ENCODE assay signal across 8 mouse cellular contexts in genomic region chr7:140942341-140942740, GRCm38 (mm10). TPM values are rescaled to one million over a fixed set of nuclear protein-coding genes. Genes with fewer than 3 reads are reported as not detected.
DNase-seq lines count a peak whose midpoint lies in the region; ATAC-seq and TF ChIP-seq lines count a peak whose summit lies in the region.

No protein-coding gene starts in this region.

- H3K4me2 ChIP-seq in forebrain, postnatal 0 days (ENCODE audit: low read depth), result peak overlapping the region; percentile 60
- H3K4me2 ChIP-seq in liver, embryonic 14.5 days (ENCODE audit: low read depth), result peak overlapping the region; percentile 65

- no peak overlapping the region for H3K27ac ChIP-seq in forebrain, postnatal 0 days (ENCODE audit: low read depth, low read length)
- peak overlapping the region; percentile 53; the same call in 1 of the 2 replicates for H3K27ac ChIP-seq in liver, embryonic 14.5 days

- H3K36me3 ChIP-seq in C2C12 (ENCODE audit: control insufficient read depth, insufficient read depth), result peaks cover 9% of the 10 kb centered on the region
- no peaks in the 10 kb centered on the region for H3K36me3 ChIP-seq in forebrain, postnatal 0 days (ENCODE audit: insufficient read depth)
- H3K36me3 ChIP-seq in liver, embryonic 14.5 days (replicated peaks; ENCODE audit: control insufficient read depth, insufficient read depth, low read depth), result no peaks in the 10 kb centered on the region; the same call in 1 of the 2 replicates

- H3K27me3 ChIP-seq in C2C12 (ENCODE audit: control insufficient read depth, insufficient read depth, insufficient read length), result no peaks in the 10 kb centered on the region
- no peaks in the 10 kb centered on the region for H3K27me3 ChIP-seq in forebrain, postnatal 0 days (ENCODE audit: insufficient read depth, low read length)
- H3K27me3 ChIP-seq in liver, embryonic 14.5 days (ENCODE audit: control insufficient read depth, insufficient read depth, low read length), result no peaks in the 10 kb centered on the region; the same call in 1 of the 2 replicates

- no peak for ATAC-seq in forebrain, postnatal 0 days
- no peak for ATAC-seq in liver, embryonic 14.5 days (ENCODE audit: insufficient read depth)
- no peak for ATAC-seq in CD4-positive, CD25-positive, alpha-beta regulatory T cell, adult 4 months

- no peak for TF ChIP-seq EP300 in liver, embryonic 14.5 days (IDR thresholded peaks at IDR 0.05; ENCODE audit: low read depth)

- H3K9ac ChIP-seq in forebrain, postnatal 0 days, result peak overlapping the region; percentile 51
- no peak overlapping the region; the same call in 1 of the 2 replicates for H3K9ac ChIP-seq in liver, embryonic 14.5 days (replicated peaks)

- peak overlapping the region; percentile 48 for H3K4me3 ChIP-seq in C2C12 (ENCODE audit: insufficient read depth, poor library complexity, severe bottlenecking)
- peak overlapping the region; percentile 46; the same call in 1 of the 2 replicates for H3K4me3 ChIP-seq in forebrain, postnatal 0 days (ENCODE audit: low read depth, low read length)
- peak overlapping the region; percentile 55 to 79 for H3K4me3 ChIP-seq in liver, embryonic 14.5 days (ENCODE audit: insufficient read depth in 1 of 2, low read depth in 2 of 2, low read length in 2 of 2)

- H3K9me3 ChIP-seq in forebrain, postnatal 0 days (ENCODE audit: low read length), result no peaks in the 10 kb centered on the region
- H3K9me3 ChIP-seq in liver, embryonic 14.5 days (ENCODE audit: control insufficient read depth, low read length), result no peaks in the 10 kb centered on the region

- DNase-seq in adrenal gland, postnatal 14 days, result peak; percentile 40
- no peak for DNase-seq in adrenal gland, adult 8-10 months
- no peak for DNase-seq in forebrain, postnatal 0 days
- no peak for DNase-seq in liver, embryonic 14.5 days (ENCODE audit: low read depth in 3 of 3, low spot score in 3 of 3)
- no peak for DNase-seq in frontal cortex, postnatal 14 days (ENCODE audit: low spot score in 2 of 2)
- DNase-seq in thymus, postnatal 4 days, result no peak

- 64% methylated on average over 9 of the region's 9 CpGs for WGBS in forebrain, postnatal 0 days
- 49% methylated on average over 9 of the region's 9 CpGs for WGBS in liver, embryonic 14.5 days (ENCODE audit: insufficient replicate concordance)

- no peaks in the 10 kb centered on the region; the same call in 1 of the 2 replicates for H3K4me1 ChIP-seq in forebrain, postnatal 0 days (ENCODE audit: insufficient read depth)
- H3K4me1 ChIP-seq in liver, embryonic 14.5 days (replicated peaks; ENCODE audit: control insufficient read depth in 2 of 2, insufficient read depth in 2 of 2, low read length in 1 of 2), result peaks cover 0 to 18% of the 10 kb centered on the region in 2 experiments; a peak in 2 of 4 replicates

- TF ChIP-seq CTCF in C2C12 (IDR thresholded peaks at IDR 0.05; ENCODE audit: control insufficient read depth, insufficient read depth, insufficient read length), result no peak
- no peak for TF ChIP-seq CTCF in forebrain, postnatal 0 days (IDR thresholded peaks at IDR 0.05; ENCODE audit: low read depth)
- no peak for TF ChIP-seq CTCF in liver, embryonic 14.5 days (IDR thresholded peaks at IDR 0.05; ENCODE audit: low read depth)

- H3K79me2 ChIP-seq in C2C12 (ENCODE audit: control insufficient read depth, insufficient read depth), result no peaks in the 10 kb centered on the region

- no peaks in the 10 kb centered on the region for H3K79me3 ChIP-seq in C2C12 (ENCODE audit: low read depth)

- H3ac ChIP-seq in C2C12 (ENCODE audit: control insufficient read depth, insufficient read length, low read depth), result peak overlapping the region; percentile 80

TF ChIP-seq in C2C12, 6 proteins besides CTCF, POLR2A, EP300 and RAD21:
- TF ChIP-seq FOSL1 (IDR thresholded peaks at IDR 0.05; ENCODE audit: insufficient read depth, low read length, poor library complexity, severe bottlenecking) (no peak), MAX (IDR thresholded peaks at IDR 0.05) (no peak), MYOD1 (IDR thresholded peaks at IDR 0.05; ENCODE audit: control insufficient read depth, insufficient read length, low read depth) (no peak), MYOG (IDR thresholded peaks at IDR 0.05; ENCODE audit: control insufficient read depth, extremely low read depth, insufficient read length) (no peak), CEBPB (IDR thresholded peaks at IDR 0.05; ENCODE audit: low read depth) (no peak), USF1 (IDR thresholded peaks at IDR 0.05; ENCODE audit: low read depth) (no peak)

RNA-seq across cellular contexts. Expression of gene Pgghg, which starts 1.1 kb away (rescaled TPM):
- 26.9 and 28.9 TPM in 2 replicates for total RNA-seq in adrenal gland, postnatal 14 days (2021)
- 10 to 100 TPM; 37.1 to 69.0 (median 52.9) TPM for total RNA-seq in adrenal gland, adult 8-10 months (2022)
- 12.2 TPM for polyA plus RNA-seq in C2C12 (2012; fragmentation: generic; extraction: Trizol)
- total RNA-seq in forebrain, postnatal 0 days (2014; rRNA removed), result 7.2 and 8.5 TPM in 2 replicates
- 4.7 and 5.3 TPM in 2 replicates for polyA plus RNA-seq in forebrain, postnatal 0 days (2015; fragmentation: Nextera tagmentation; extraction: Ambion mirVana)
- polyA plus RNA-seq in liver, embryonic 14.5 days (2012; rRNA removed), result 7.2 TPM in 2 replicates
- 4.5 and 4.9 TPM in 2 replicates for polyA plus RNA-seq in liver, embryonic 14.5 days (2014; fragmentation: Nextera tagmentation; extraction: Ambion mirVana)
- 10 to 100 TPM; 15.1 to 30.9 TPM for polyA plus RNA-seq in CD4-positive, CD25-positive, alpha-beta regulatory T cell, adult 4 months (2017; shearing (Covaris generic))

RNA-seq across cellular contexts. Expression of gene Ifitm5, which starts 7.8 kb away (rescaled TPM):
- total RNA-seq in adrenal gland, postnatal 14 days (2021), result 0.63 and 1.4 TPM in 2 replicates
- total RNA-seq in adrenal gland, adult 8-10 months (2022), result 1 to 10 TPM; 1.1 to 2.7 (median 1.9) TPM
- polyA plus RNA-seq in C2C12 (2012; fragmentation: generic; extraction: Trizol), result 0.44 TPM
- total RNA-seq in forebrain, postnatal 0 days (2014; rRNA removed), result 0.86 TPM in 1 of 2 replicates, not detected in the other
- polyA plus RNA-seq in forebrain, postnatal 0 days (2015; fragmentation: Nextera tagmentation; extraction: Ambion mirVana), result 0.28 and 0.45 TPM in 2 replicates
- 0.17 and 0.33 TPM in 2 replicates for polyA plus RNA-seq in liver, embryonic 14.5 days (2012; rRNA removed)
- 0.30 and 0.32 TPM in 2 replicates for polyA plus RNA-seq in liver, embryonic 14.5 days (2014; fragmentation: Nextera tagmentation; extraction: Ambion mirVana)
- not detected for polyA plus RNA-seq in CD4-positive, CD25-positive, alpha-beta regulatory T cell, adult 4 months (2017; shearing (Covaris generic))

RNA-seq across cellular contexts. Expression of gene Gm45717, which starts 13.4 kb away (rescaled TPM):
- total RNA-seq in adrenal gland, postnatal 14 days (2021), result 1.1 TPM in 1 of 2 replicates, not detected in the other
- total RNA-seq in adrenal gland, adult 8-10 months (2022), result not detected
- polyA plus RNA-seq in C2C12 (2012; fragmentation: generic; extraction: Trizol), result not detected
- total RNA-seq in forebrain, postnatal 0 days (2014; rRNA removed), result not detected in 2 replicates
- not detected in 2 replicates for polyA plus RNA-seq in forebrain, postnatal 0 days (2015; fragmentation: Nextera tagmentation; extraction: Ambion mirVana)
- not detected in 2 replicates for polyA plus RNA-seq in liver, embryonic 14.5 days (2012; rRNA removed)
- not detected in 2 replicates for polyA plus RNA-seq in liver, embryonic 14.5 days (2014; fragmentation: Nextera tagmentation; extraction: Ambion mirVana)
- under 1 TPM in 1 of 2 experiments, not detected in 1; 0.82 TPM for polyA plus RNA-seq in CD4-positive, CD25-positive, alpha-beta regulatory T cell, adult 4 months (2017; shearing (Covaris generic))

RNA-seq across cellular contexts. Expression of gene Ifitm2, which starts 13.4 kb away (rescaled TPM):
- 458 and 515 TPM in 2 replicates for total RNA-seq in adrenal gland, postnatal 14 days (2021)
- 100 to 1,000 TPM; 431 to 671 (median 563) TPM for total RNA-seq in adrenal gland, adult 8-10 months (2022)
- polyA plus RNA-seq in C2C12 (2012; fragmentation: generic; extraction: Trizol), result 609 TPM
- 45.2 and 55.6 TPM in 2 replicates for total RNA-seq in forebrain, postnatal 0 days (2014; rRNA removed)
- 240 and 270 TPM in 2 replicates for polyA plus RNA-seq in forebrain, postnatal 0 days (2015; fragmentation: Nextera tagmentation; extraction: Ambion mirVana)
- polyA plus RNA-seq in liver, embryonic 14.5 days (2012; rRNA removed), result 217 and 258 TPM in 2 replicates
- 405 and 432 TPM in 2 replicates for polyA plus RNA-seq in liver, embryonic 14.5 days (2014; fragmentation: Nextera tagmentation; extraction: Ambion mirVana)
- 10 to 100 TPM; 39.6 to 46.5 TPM for polyA plus RNA-seq in CD4-positive, CD25-positive, alpha-beta regulatory T cell, adult 4 months (2017; shearing (Covaris generic))

RNA-seq across cellular contexts. Expression of gene Nlrp6, which starts 21.6 kb away (rescaled TPM):
- total RNA-seq in adrenal gland, postnatal 14 days (2021), result 1.5 and 6.6 TPM in 2 replicates
- 1 to 10 TPM; 1.4 to 4.0 (median 2.9) TPM for total RNA-seq in adrenal gland, adult 8-10 months (2022)
- 0.01 TPM for polyA plus RNA-seq in C2C12 (2012; fragmentation: generic; extraction: Trizol)
- total RNA-seq in forebrain, postnatal 0 days (2014; rRNA removed), result 0.85 and 1.00 TPM in 2 replicates
- polyA plus RNA-seq in forebrain, postnatal 0 days (2015; fragmentation: Nextera tagmentation; extraction: Ambion mirVana), result 0.98 and 1.3 TPM in 2 replicates
- 6.3 and 6.5 TPM in 2 replicates for polyA plus RNA-seq in liver, embryonic 14.5 days (2012; rRNA removed)
- 2.6 and 3.2 TPM in 2 replicates for polyA plus RNA-seq in liver, embryonic 14.5 days (2014; fragmentation: Nextera tagmentation; extraction: Ambion mirVana)
- polyA plus RNA-seq in CD4-positive, CD25-positive, alpha-beta regulatory T cell, adult 4 months (2017; shearing (Covaris generic)), result not detected
